Mouse (Mus musculus) embryonic fibroblast, embryonic 13.5 days (primary cell): ENCODE data around the gene Zfp683. TPM values are rescaled to one million over a fixed set of nuclear protein-coding genes. Genes with fewer than 3 reads are reported as not detected.
A peak's percentile ranks its signal among the peaks of the same experiment; 100 is the strongest.

Experiments used
- H3K27ac ChIP-seq: 2 replicates; pipeline ENCODE4 v1.5.1; 2012; ENCODE audit warnings: low read length, control low read depth, inconsistent platforms; ENCODE audit not compliant: insufficient read depth
- H3K4me1 ChIP-seq: 2 replicates; pipeline ENCODE4 v1.6.1; 2011; ENCODE audit warnings: low read length; ENCODE audit not compliant: control insufficient read depth, insufficient read depth
- H3K4me3 ChIP-seq: 2 replicates; pipeline ENCODE4 v1.5.1; 2011; ENCODE audit warnings: mild to moderate bottlenecking, control low read depth, low read length; ENCODE audit not compliant: insufficient read depth
- CTCF ChIP-seq: IDR thresholded peaks from 2 replicates; pipeline ENCODE4 v1.5.1; 2011; ENCODE audit warnings: mild to moderate bottlenecking, control low read depth, low read length, moderate library complexity, borderline replicate concordance; ENCODE audit not compliant: insufficient read depth
- POLR2A ChIP-seq: IDR thresholded peaks from 2 replicates; pipeline ENCODE4 v1.6.1; 2011; ENCODE audit warnings: low read depth, mild to moderate bottlenecking, control low read depth, low read length, moderate library complexity
- polyA plus RNA-seq: library from polyadenylated mRNA; stranded (reverse); fragments of >200 nt; gene quantifications from 2 replicates; pipeline ENCODE4 v1.2.4, GENCODE M21; 2011; ENCODE audit warnings: low read depth; ENCODE audit not compliant: missing spikeins, insufficient read length

The Zfp683 gene
- polyA plus RNA-seq, 1 experiment: not detected

GRCm38 (mm10) chr4:134018038-134018778 is 35.4 kb upstream of the Zfp683 start:
- Histone ChIP-seq H3K4me3 (no peak overlapping the region), H3K4me1 (no peaks in the 10 kb centered on the region), H3K27ac (no peak overlapping the region)
- TF ChIP-seq POLR2A: no peak
- no peak for TF ChIP-seq CTCF

- Histone ChIP-seq H3K4me1 (no peaks in the 10 kb centered on the region), H3K27ac (no peak within 1 kb of the TSS), H3K4me3 (no peak within 1 kb of the TSS)
- TF ChIP-seq POLR2A (no peak), CTCF (no peak)
Observed at GRCm38 (mm10) chr4:134018779-134019145, 34.9 kb upstream of the Zfp683 start, which contains the start of gene Lin28a. Lin28a (minus strand) TSS chr4:134018841.

GRCm38 (mm10) chr4:134019210-134019609 is 34.4 kb upstream of the Zfp683 start:
- TF ChIP-seq CTCF (no peak), POLR2A (no peak)
- H3K4me1 ChIP-seq: no peaks in the 10 kb centered on the region
- no peak overlapping the region for H3K4me3 ChIP-seq
- H3K27ac ChIP-seq: no peak overlapping the region

DNA sequence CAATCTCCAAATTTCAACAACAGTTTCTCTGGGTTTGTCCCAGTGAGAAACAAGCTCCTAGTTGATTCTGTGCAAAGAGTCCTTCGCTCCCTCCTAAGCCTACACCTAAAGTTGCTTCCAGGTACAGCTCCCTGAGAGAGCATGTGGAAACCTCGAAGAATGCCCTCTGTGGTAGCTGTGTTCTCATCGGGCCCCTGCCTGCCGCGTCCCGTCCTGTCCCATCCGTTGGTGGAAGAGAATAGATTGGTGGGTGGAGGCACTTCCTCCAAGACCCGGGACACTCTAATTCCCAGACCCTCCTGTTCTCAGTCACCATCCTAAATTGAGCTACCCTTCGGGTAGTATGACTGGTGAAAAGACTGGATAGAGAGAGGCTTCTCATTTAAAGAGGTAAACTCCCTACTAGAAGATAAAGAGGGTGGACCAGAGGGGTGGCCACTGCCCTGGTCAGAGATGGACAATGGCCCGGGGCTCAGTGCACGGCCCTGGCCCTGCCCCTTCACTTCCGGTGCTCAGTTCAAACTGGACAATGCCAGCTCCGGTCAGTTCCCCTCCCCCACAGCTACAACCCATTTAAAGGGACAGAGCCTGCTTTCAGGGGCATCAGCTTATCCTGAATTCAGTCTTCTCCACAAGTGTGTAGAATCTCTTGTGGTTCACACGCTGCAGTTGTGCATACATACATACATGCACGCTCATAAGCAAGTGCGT is 33.8 kb upstream of the Zfp683 start:
- no peak overlapping the region for H3K4me3 ChIP-seq
- no peak overlapping the region for H3K27ac ChIP-seq
- TF ChIP-seq CTCF (no peak), POLR2A (no peak)
- H3K4me1 ChIP-seq: no peaks in the 10 kb centered on the region

- TF ChIP-seq POLR2A (no peak), CTCF (no peak)
- no peak overlapping the region for H3K27ac ChIP-seq
- H3K4me1 ChIP-seq: no peaks in the 10 kb centered on the region
- H3K4me3 ChIP-seq: no peak overlapping the region
Observed at GRCm38 (mm10) chr4:134020621-134021020, 33.0 kb upstream of the Zfp683 start.

DNA sequence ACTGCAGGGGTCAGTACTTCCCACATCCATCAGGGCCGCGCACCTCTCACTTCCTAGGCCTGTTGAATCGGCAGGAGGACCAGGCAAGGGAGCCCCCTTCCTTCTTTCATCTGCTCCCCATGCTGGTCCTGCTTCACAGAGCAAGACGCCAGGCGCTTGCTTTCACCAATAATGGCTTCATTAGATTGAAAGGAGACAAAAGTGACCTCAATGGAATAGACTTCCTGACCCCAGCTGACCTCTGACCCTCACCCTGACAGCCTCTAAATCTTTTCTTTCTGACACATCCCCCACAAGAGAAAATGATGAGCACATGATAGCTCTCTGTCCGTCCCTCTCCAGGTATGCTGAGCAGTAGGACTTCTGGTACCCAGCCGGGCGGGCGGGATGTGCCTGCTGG is 27.8 kb upstream of the Zfp683 start:
- no peak overlapping the region for H3K4me3 ChIP-seq
- no peaks in the 10 kb centered on the region for H3K4me1 ChIP-seq
- H3K27ac ChIP-seq: no peak overlapping the region
- TF ChIP-seq POLR2A (no peak), CTCF (no peak)

DNA sequence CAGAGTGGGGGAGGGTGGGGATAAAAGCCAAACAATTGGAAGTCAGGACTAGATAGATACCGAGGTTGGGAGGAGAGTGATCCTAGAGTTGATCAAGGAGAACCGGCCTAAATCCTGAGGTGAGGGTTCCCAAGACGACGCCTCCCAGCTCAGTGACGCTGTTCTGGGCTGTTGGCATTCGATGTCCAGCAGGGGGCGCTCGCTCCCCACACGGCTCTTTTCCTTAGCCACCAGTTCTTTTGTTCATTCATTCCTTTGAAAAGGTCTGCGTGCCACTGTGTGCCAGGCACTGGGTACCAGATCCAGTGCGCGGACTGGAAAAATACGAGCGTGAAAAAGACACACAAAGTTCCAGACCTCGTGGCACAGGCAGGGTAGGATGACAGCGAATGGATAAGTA is 17.7 kb upstream of the Zfp683 start:
- Histone ChIP-seq H3K4me1 (no peaks in the 10 kb centered on the region), H3K4me3 (no peak overlapping the region), H3K27ac (no peak overlapping the region)
- TF ChIP-seq CTCF (peak; percentile 92), POLR2A (no peak)

DNA sequence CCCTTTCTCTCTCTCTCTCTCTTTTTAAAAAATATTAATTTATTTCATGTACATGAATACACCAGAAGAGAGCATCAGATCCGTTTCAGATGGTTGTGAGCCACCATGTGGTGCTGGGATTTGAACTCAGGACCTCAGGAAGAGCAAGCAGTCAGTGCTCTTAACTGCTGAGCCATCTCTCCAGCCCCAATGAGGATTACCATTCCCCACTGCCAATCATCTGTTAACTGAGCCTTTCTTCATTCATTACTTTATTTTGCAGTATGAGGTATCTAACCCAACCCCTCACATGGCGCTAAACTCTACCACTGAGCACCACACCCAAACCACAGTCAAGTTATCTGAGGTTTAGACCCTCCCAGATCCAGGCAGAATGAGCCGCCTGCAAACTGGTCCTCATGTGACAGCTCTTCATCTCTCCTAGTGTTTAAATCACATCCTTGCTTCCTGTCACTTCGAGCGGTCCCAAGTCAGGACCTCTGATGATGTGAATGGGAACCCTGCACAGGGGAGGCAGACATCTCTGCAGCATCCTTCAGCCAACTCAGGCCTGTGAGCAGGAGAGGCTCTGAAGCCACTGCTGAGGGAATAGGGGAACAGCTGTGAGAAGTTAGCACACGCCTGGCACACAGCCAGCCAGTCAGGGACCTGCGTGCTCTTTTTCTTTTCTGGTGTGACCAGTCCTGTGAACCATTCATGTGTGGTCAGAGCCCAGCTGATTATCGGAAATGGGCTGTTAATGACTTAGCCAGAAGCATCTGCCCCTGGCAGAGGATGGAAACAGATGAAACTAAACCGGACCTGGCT is 12.1 kb upstream of the Zfp683 start:
- Histone ChIP-seq H3K4me1 (no peaks in the 10 kb centered on the region), H3K4me3 (no peak overlapping the region), H3K27ac (no peak overlapping the region)
- TF ChIP-seq CTCF: no peak
- no peak for TF ChIP-seq POLR2A

- Histone ChIP-seq H3K27ac (no peak overlapping the region), H3K4me1 (no peaks in the 10 kb centered on the region), H3K4me3 (no peak overlapping the region)
- TF ChIP-seq POLR2A: no peak
- TF ChIP-seq CTCF: no peak
Observed at GRCm38 (mm10) chr4:134043041-134043440, 10.6 kb upstream of the Zfp683 start.

GRCm38 (mm10) chr4:134047648-134048047 is 6.0 kb upstream of the Zfp683 start:
- Histone ChIP-seq H3K4me1 (no peaks in the 10 kb centered on the region), H3K27ac (no peak overlapping the region), H3K4me3 (no peak overlapping the region)
- TF ChIP-seq POLR2A (no peak), CTCF (no peak)
